Mouse (Mus musculus) liver, embryonic 14.5 days (tissue): ENCODE measurements around the gene Gm49361.

Experiments used
- CTCF ChIP-seq: IDR thresholded peaks from 2 replicates; pipeline ENCODE4 v1.5.1; 2016; ENCODE audit warnings: antibody characterized with exemption, low read depth, control low read depth
- EP300 ChIP-seq: IDR thresholded peaks from 2 replicates; pipeline ENCODE4 v1.6.1; 2016; ENCODE audit warnings: antibody characterized with exemption, low read depth

DNA sequence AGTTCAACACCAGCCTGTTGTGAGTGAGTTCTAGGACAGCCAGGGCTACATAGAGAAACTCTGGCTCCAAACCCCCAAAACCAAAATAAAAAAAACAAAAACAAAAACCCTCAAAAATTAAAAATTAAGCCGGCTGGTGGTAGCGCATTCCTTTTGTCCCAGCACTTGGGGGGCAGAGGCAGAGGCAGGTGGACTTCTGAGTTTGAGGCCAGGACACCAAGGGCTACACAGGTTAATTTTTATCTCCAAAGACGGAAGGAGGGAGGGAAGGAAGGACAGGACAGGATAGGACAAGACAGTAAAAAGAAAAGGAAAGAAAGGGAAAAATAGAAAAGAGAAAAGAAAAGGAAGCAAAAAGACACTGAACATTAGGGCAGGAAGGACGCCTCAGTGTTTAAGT, 63.2 kb downstream of the Gm49361 start:
- TF ChIP-seq CTCF (no peak), EP300 (no peak)
